Mouse (Mus musculus) cerebellum, adult 2 months (tissue): ENCODE data around the gene Mgat4e. TPM values are rescaled to one million over a fixed set of nuclear protein-coding genes. Genes with fewer than 3 reads are reported as not detected.

Experiments
- DNase-seq, 2 experiments: peaks; one replicate each; pipeline ENCODE4 v3.0.0; 2021
- H3K27ac ChIP-seq: fragments of 200-500 bp; 2 replicates; pipeline ENCODE4 v1.5.1; 2012; ENCODE audit warnings: low read length, control low read depth, inconsistent platforms; ENCODE audit not compliant: insufficient read depth
- H3K27me3 ChIP-seq: fragments of 200-500 bp; 2 replicates; pipeline ENCODE4 v1.6.1; 2012; ENCODE audit warnings: inconsistent platforms, mild to moderate bottlenecking, low read length, moderate library complexity; ENCODE audit not compliant: control insufficient read depth, insufficient read depth
- H3K4me1 ChIP-seq: fragments of 200-500 bp; 2 replicates; pipeline ENCODE4 v1.6.1; 2011; ENCODE audit warnings: low read length; ENCODE audit not compliant: control insufficient read depth, insufficient read depth
- H3K4me3 ChIP-seq: fragments of 200-500 bp; replicated peaks from 2 replicates; pipeline ENCODE3; 2011; ENCODE audit warnings: mild to moderate bottlenecking, low read depth, low read length, control low read depth; ENCODE audit not compliant: insufficient read depth
- CTCF ChIP-seq: fragments of 200-500 bp; IDR thresholded peaks from 2 replicates; pipeline ENCODE4 v1.5.1; 2011; ENCODE audit warnings: low read depth, mild to moderate bottlenecking, control low read depth, low read length, moderate library complexity, borderline replicate concordance; ENCODE audit not compliant: insufficient read depth
- POLR2A ChIP-seq: fragments of 200-500 bp; IDR thresholded peaks from 2 replicates; pipeline ENCODE4 v1.6.1; 2011; ENCODE audit warnings: low read length, control low read depth, borderline replicate concordance; ENCODE audit not compliant: insufficient read depth
- WGBS: fragments of 180-500 bp; shearing (Covaris S2); methylation state at CpG from one replicate; pipeline ENCODE4 v1.1.7; 2018; 5-methylcytosine and 5-hydroxymethylcytosine counted together
- polyA plus RNA-seq: library from polyadenylated mRNA; depleted of rRNA; stranded (reverse); fragments of >200 nt; gene quantifications from 2 replicates; pipeline ENCODE4 v1.2.3, GENCODE M21; 2012

Mgat4e gene
- polyA plus RNA-seq, 1 experiment = not detected

GRCm38 (mm10) chr1:134560801-134561769, 11.6 kb upstream of the Mgat4e start:
- TF ChIP-seq CTCF (no peak), POLR2A (no peak)
- no peaks in the 10 kb centered on the region for H3K27me3 ChIP-seq
- DNase-seq = peak; percentile 38 to 51
- peak overlapping the region; percentile 67; the same call in 1 of the 2 replicates for H3K27ac ChIP-seq
- H3K4me3 ChIP-seq = peak overlapping the region; percentile 68
- H3K4me1 ChIP-seq = no peaks in the 10 kb centered on the region; the same call in 1 of the 2 replicates
- under 1% methylated on average over 75 of the region's 76 CpGs for WGBS

GRCm38 (mm10) chr1:134560396-134560795, 10.9 kb upstream of the Mgat4e start:
- no peaks in the 10 kb centered on the region for H3K27me3 ChIP-seq
- H3K4me3 ChIP-seq = peak overlapping the region; percentile 68
- peak overlapping the region; percentile 67; the same call in 1 of the 2 replicates for H3K27ac ChIP-seq
- H3K4me1 ChIP-seq = no peaks in the 10 kb centered on the region; the same call in 1 of the 2 replicates
- no peak for DNase-seq
- 1% methylated on average over 48 of the region's 50 CpGs for WGBS
- no peak for TF ChIP-seq POLR2A
- no peak for TF ChIP-seq CTCF

GRCm38 (mm10) chr1:134559976-134560375, 10.5 kb upstream of the Mgat4e start, which contains the start of gene Kdm5b:
Kdm5b (plus strand) TSS chr1:134560171.
- Histone ChIP-seq H3K4me3 (peak within 1 kb of the TSS; percentile 68), H3K27me3 (no peaks in the 10 kb centered on the region), H3K4me1 (no peaks in the 10 kb centered on the region; the same call in 1 of the 2 replicates), H3K27ac (peak within 1 kb of the TSS; percentile 67; the same call in 1 of the 2 replicates)
- TF ChIP-seq POLR2A (peak; percentile 98), CTCF (no peak)
- DNase-seq = peak; percentile 90 to 94
- under 1% methylated on average over 34 of the region's 34 CpGs for WGBS

GRCm38 (mm10) chr1:134559226-134559625, 9.7 kb upstream of the Mgat4e start:
- Histone ChIP-seq H3K4me1 (no peaks in the 10 kb centered on the region; the same call in 1 of the 2 replicates), H3K27ac (no peak overlapping the region), H3K27me3 (no peaks in the 10 kb centered on the region), H3K4me3 (no peak overlapping the region)
- no peak for DNase-seq
- WGBS = 78% methylated on average over 3 of the region's 3 CpGs
- TF ChIP-seq CTCF (no peak), POLR2A (no peak)

- no peak overlapping the region for H3K4me3 ChIP-seq
- TF ChIP-seq POLR2A (no peak), CTCF (no peak)
- no peak overlapping the region for H3K27ac ChIP-seq
- DNase-seq = no peak
- 66% methylated on average over 5 of the region's 5 CpGs for WGBS
- H3K4me1 ChIP-seq = no peaks in the 10 kb centered on the region; the same call in 1 of the 2 replicates
- H3K27me3 ChIP-seq = no peaks in the 10 kb centered on the region
Measured at GRCm38 (mm10) chr1:134558511-134558910, 9.0 kb upstream of the Mgat4e start.

DNA sequence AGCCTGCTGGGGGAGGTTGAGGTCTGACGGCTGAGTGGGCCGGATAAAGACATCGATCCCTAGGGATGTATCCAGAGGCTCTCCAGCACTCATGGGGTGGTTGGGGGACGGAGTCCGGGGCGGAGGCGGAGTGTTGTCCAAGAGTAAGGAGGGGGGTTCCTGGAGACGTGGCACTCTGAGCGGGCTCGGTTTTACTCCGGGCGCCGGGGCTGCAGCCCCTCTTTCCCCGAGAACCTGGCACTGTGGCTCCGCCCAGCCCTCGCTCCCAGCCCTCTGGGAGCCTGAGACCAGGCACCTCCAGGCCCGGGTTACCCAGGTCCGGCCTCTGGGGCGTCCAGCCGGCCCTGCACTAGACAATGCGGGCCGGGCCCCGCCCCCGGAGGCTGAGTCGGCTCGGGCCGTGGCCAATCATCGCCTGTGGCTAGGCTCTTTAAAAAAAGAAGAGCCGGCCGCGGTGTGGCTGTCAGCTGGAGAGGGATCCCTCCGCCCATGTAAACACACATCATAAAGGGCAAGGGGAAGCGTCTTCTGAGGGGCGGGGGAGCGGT, 7.3 kb upstream of the Mgat4e start:
- Histone ChIP-seq H3K4me3 (peak overlapping the region; percentile 91), H3K4me1 (no peaks in the 10 kb centered on the region), H3K27ac (peak overlapping the region; percentile 62), H3K27me3 (no peaks in the 10 kb centered on the region)
- under 1% methylated on average over 35 of the region's 35 CpGs for WGBS
- TF ChIP-seq POLR2A = peak; percentile 54; the same call in 1 of the 2 replicates
- TF ChIP-seq CTCF = no peak
- DNase-seq = peak; percentile 95 to 98

GRCm38 (mm10) chr1:134555871-134556670, 6.6 kb upstream of the Mgat4e start:
- Histone ChIP-seq H3K27ac (peak overlapping the region; percentile 62), H3K4me1 (no peaks in the 10 kb centered on the region), H3K4me3 (peak overlapping the region; percentile 91), H3K27me3 (no peaks in the 10 kb centered on the region)
- no peak for TF ChIP-seq POLR2A
- no peak for TF ChIP-seq CTCF
- DNase-seq = peak in 1 of 2 experiments; percentile 31
- 3% methylated on average over 46 of the region's 46 CpGs for WGBS
